Mouse (Mus musculus): ENCODE measurements around the gene Olfr212.
A peak's percentile ranks its signal among the peaks of the same experiment; 100 is the strongest.
"Not testable (repeated sequence)": the region's sequence is repeated elsewhere in the genome, so short reads cannot be mapped to it uniquely, and the experiment has no call there.

The Olfr212 gene

GRCm38 (mm10) chr6:116506302-116507003, at the start of gene Olfr212:
Olfr212 (plus strand) TSS chr6:116506516.
- not testable (repeated sequence) for DNase-seq (ENCODE audit: extremely low spot score, low spot score)

DNA sequence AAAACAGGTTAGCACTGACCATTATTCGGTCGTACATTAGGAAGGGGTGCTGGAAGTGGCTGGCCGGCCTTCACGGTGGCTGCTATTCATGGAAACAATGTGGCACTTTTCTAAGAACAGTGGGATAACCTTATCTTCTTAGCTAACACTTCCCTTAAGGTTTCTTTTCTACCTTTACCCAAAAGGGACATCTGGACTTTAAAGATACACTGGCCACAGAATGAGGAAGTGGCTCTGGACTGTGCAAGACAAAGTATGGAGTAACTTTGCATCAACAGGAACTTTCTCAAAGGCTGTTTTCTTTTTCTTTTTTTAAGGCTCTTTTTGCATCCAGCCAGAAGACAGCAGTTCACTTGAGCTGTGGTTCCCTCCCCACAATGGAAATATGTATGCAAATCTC, 47.6 kb upstream of the Olfr212 start:
- DNase-seq (ENCODE audit: extremely low spot score, low spot score): no peak

DNA sequence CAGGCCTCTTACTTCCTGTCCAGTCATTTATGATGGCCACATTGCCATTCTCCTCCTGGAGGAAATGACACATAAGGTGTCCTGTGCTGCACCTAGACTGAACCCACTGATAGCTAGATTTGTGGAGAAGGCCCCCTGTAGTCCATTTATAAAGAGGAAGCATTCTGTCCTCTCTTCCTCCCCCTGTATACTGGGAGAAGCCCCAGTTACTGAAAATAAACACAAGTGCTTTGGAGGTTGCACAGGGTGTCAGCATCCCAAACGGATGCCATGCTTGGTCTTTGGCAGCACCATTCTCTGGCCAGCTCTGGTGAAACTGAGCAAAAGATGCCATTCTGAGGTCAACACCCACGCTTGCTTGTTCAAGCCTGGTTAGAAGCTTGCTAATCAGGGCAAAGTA, 47.1 kb upstream of the Olfr212 start:
- no peak for DNase-seq (ENCODE audit: extremely low spot score, low spot score)

- DNase-seq (ENCODE audit: extremely low spot score, low spot score): peak; percentile 49
These were observed 45.6 kb upstream of the Olfr212 start, which contains the start of gene Alox5 for GRCm38 (mm10) chr6:116460544-116461283. Alox5 (minus strand) TSS chr6:116461178.

- DNase-seq (ENCODE audit: extremely low spot score, low spot score): no peak
These were observed 38.2 kb upstream of the Olfr212 start for GRCm38 (mm10) chr6:116468081-116468480.

DNA sequence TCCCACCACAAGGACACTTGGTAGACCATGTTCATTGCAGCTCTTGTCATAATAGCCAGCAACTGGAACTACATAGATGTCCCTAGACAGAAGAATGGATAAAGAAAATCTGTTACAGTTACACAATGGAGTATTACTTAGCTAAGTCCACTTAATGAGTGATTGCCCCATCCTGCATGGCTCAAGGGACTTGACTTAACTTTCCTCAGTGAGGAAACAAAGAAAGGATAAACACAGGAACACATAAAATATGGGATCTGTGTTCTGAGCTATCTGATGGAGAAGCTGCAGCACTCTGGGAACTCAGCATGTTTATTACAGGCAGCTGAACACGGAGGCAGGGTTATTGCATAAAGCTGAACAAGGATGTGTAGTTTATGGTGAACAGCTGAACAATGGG, 21.2 kb upstream of the Olfr212 start:
- DNase-seq (ENCODE audit: extremely low spot score, low spot score): no peak

- DNase-seq (ENCODE audit: extremely low spot score, low spot score): no peak
These were observed 19.5 kb upstream of the Olfr212 start for GRCm38 (mm10) chr6:116486833-116487232.

DNA sequence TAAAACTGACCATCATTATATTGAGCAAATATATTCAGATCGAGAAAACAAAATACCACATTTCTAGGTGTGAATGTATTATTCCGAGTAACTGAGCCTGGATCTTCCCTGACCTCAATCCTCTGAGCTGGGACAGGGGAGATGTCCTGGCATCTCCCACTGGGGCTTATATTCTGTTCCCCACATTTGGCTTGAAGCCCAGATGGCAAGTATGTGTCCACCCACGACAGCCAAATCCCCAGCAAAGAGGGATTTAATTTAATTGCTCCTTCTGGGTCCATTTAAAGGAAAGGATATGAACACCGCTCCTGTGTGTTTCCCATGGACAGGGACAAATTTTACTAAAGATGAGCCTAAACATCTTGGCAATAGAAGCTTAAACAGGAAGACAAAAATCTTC, 17.5 kb upstream of the Olfr212 start, which contains the start of gene Olfr211:
TSS of gene Olfr211 (plus strand) at position 301 of the 400 bp plus-strand sequence.
- no peak for DNase-seq (ENCODE audit: extremely low spot score, low spot score)

DNA sequence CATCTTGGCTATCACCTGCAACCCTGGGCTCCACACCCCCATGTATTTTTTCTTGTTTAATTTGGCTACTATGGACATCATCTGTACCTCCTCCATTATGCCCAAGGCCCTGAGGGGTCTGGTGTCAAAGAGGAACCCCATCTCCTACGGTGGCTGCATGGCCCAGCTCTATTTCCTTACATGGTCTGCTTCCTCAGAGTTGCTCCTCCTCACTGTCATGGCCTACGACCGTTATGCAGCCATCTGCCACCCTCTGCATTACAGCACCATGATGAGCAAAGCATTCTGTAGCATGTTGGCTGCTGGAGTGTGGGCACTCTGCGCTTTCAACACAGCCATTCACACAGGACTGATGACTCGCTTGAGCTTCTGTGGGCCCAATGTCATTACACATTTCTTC, 12.6 kb upstream of the Olfr212 start:
- no peak for DNase-seq (ENCODE audit: extremely low spot score, low spot score)

DNA sequence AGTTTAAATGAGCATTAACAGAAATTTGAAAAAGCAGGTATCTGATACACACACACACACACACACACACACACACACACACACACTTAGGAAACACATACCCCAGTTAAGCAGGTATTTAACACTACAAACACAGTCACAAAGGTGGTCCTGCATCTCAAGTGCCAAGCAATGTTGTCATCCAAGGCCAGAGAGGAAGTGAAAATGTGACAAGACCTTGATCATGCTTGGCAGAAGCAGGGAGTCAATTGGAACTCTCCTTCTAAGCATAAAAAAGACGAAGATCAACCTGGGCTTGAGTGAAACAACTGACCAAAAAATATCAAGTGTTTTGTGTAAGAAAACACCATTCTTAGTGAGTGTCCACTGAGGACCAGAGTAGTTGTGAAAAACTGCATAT, 10.4 kb upstream of the Olfr212 start:
- DNase-seq (ENCODE audit: extremely low spot score, low spot score): no peak

- no peak for DNase-seq (ENCODE audit: extremely low spot score, low spot score)
These were observed 8.5 kb downstream of the Olfr212 start for GRCm38 (mm10) chr6:116514832-116515231.

- DNase-seq (ENCODE audit: extremely low spot score, low spot score): no peak
These were observed 31.8 kb downstream of the Olfr212 start, which contains the start of gene Olfr213 for GRCm38 (mm10) chr6:116538156-116538555. Olfr213 (plus strand) TSS chr6:116538456.

DNA sequence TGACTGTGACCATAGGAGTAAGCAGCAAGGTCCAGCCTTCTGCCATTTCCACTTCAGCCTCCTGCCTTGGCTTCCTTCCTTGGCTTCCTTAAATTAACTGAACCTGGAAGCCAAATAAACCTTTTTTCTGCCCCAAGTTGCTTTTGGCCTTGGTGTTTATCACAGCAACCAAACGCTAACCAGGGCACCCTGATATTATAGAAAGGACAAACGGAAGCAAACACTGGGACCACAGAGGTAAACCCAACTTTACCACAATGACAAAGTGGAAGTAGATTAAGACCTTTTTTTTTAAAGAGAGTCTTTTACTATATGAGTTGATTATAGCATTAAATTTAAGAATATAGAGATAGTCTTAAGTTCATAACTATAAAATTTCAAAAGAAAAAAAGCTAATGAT, 36.2 kb downstream of the Olfr212 start:
- no peak for DNase-seq (ENCODE audit: extremely low spot score, low spot score)

GRCm38 (mm10) chr6:116550841-116551240, 44.5 kb downstream of the Olfr212 start, which contains the start of gene Gm5580:
Gm5580 (plus strand) TSS chr6:116551141.
- DNase-seq (ENCODE audit: extremely low spot score, low spot score): not testable (repeated sequence)

GRCm38 (mm10) chr6:116553935-116554334, 47.6 kb downstream of the Olfr212 start, which contains the start of gene Olfr214:
Olfr214 (plus strand) TSS chr6:116554235.
- no peak for DNase-seq (ENCODE audit: extremely low spot score, low spot score)

GRCm38 (mm10) chr6:116554952-116555351, 48.6 kb downstream of the Olfr212 start:
- DNase-seq (ENCODE audit: extremely low spot score, low spot score): no peak
